Mouse (Mus musculus) lung, postnatal 0 days (tissue): ENCODE measurements around the gene Map3k13. TPM values are rescaled to one million over a fixed set of nuclear protein-coding genes. Genes with fewer than 3 reads are reported as not detected.
A peak's percentile ranks its signal among the peaks of the same experiment; 100 is the strongest.

Source experiments
- ATAC-seq: fragments of 200-750 bp; cut with Nextera tagmentation; 2 replicates; pipeline ENCODE4 v1.8.0; 2017; ENCODE audit warnings: moderate library complexity
- DNase-seq: peaks from one replicate; pipeline ENCODE4 v3.0.0-alpha.2; 2016; ENCODE audit warnings: low spot score
- H3K27ac ChIP-seq: fragments of 300-500 bp; sonication (generic); 2 replicates; pipeline ENCODE4 v1.5.1; 2014; ENCODE audit warnings: antibody characterized with exemption, mild to moderate bottlenecking, low read length, mixed read lengths
- H3K27me3 ChIP-seq: fragments of 300-500 bp; sonication (generic); replicated peaks from 2 replicates; pipeline ENCODE4 v1.6.1; 2014; ENCODE audit warnings: low read length, mixed read lengths; ENCODE audit not compliant: insufficient read depth
- H3K36me3 ChIP-seq: fragments of 300-500 bp; sonication (generic); 2 replicates; pipeline ENCODE4 v1.6.1; 2014; ENCODE audit warnings: low read length, mixed read lengths; ENCODE audit not compliant: insufficient read depth
- H3K4me1 ChIP-seq: fragments of 300-500 bp; sonication (generic); 2 replicates; pipeline ENCODE4 v1.6.1; 2014; ENCODE audit warnings: antibody characterized with exemption, low read depth, low read length, mixed read lengths; ENCODE audit not compliant: insufficient read depth
- H3K4me2 ChIP-seq: fragments of 300-500 bp; sonication (generic); replicated peaks from 2 replicates; pipeline ENCODE4 v1.6.1; 2014; ENCODE audit warnings: low read depth, mild to moderate bottlenecking, low read length, moderate library complexity, mixed read lengths
- H3K4me3 ChIP-seq: fragments of 300-500 bp; sonication (generic); 2 replicates; pipeline ENCODE4 v1.5.1; 2014; ENCODE audit warnings: low read depth, low read length
- H3K9ac ChIP-seq: fragments of 300-500 bp; sonication (generic); replicated peaks from 2 replicates; pipeline ENCODE4 v1.6.1; 2014; ENCODE audit warnings: low read depth, mild to moderate bottlenecking
- H3K9me3 ChIP-seq: fragments of 300-500 bp; sonication (generic); 2 replicates; pipeline ENCODE4 v1.6.1; 2016; ENCODE audit warnings: low read length, mixed read lengths
- CTCF ChIP-seq: IDR thresholded peaks from 2 replicates; pipeline ENCODE4 v1.5.1; 2016; ENCODE audit warnings: antibody characterized with exemption, mild to moderate bottlenecking
- EP300 ChIP-seq: IDR thresholded peaks from 2 replicates; pipeline ENCODE4 v1.6.1; 2016; ENCODE audit warnings: antibody characterized with exemption, mild to moderate bottlenecking, control low read depth
- WGBS: fragments of 180-500 bp; shearing (Covaris S2); extraction: QIAGEN DNeasy Blood & Tissue Kit; methylation state at CpG from one replicate; pipeline ENCODE4 v1.1.7; 2014; 5-methylcytosine and 5-hydroxymethylcytosine counted together
- polyA plus RNA-seq: library from polyadenylated mRNA; unstranded; fragments of >200 nt; fragmentation: Nextera tagmentation; extraction: Ambion mirVana; gene quantifications from 2 replicates; pipeline ENCODE4 v1.2.1, GENCODE M21; 2015

Map3k13 gene
- polyA plus RNA-seq, 1 experiment from 2014 or later = 0.37 TPM

DNA sequence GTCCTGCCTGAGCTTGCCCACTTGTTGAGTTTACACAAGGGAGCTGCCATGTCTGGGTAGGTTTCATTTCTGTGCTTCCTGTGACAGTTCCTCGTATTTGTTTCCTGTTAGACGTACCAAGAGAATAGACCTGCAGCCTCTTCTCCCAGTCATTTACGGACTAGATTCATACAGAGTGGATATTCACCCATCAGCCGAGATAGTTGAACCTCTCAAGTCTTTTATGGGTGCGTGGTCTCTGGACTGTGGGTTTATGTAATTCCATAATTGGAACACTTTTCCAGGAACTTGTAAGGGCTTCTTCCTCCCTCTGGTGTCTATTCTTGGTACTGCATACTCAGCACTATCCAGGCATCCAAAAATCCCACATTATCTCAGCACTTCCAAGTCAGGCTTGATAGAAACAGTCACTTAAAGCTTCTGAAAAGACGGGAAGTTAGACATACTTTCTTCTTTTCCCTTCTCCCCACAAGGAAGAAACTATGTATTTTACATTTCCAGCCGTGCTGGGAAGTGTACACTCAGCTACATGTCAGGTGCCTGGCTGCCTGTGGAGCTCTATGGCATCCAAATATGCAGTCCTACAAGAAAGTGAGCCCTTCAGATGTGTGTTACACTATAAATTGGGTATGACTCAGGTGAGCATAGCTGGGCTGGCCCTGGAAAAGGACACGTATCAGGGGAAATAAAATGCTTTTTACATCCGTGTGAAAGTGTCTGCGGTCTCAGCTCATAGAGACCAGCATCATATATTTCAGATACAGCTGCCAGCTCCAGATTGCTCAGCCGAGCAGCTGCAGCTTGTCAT, 20.9 kb downstream of the Map3k13 start:
- DNase-seq (peak; percentile 80), ATAC-seq (peak; percentile 54)
- Histone ChIP-seq H3K9ac (no peak overlapping the region), H3K36me3 (no peaks in the 10 kb centered on the region), H3K9me3 (no peaks in the 10 kb centered on the region), H3K27me3 (no peaks in the 10 kb centered on the region), H3K4me3 (peak overlapping the region; percentile 25; the same call in 1 of the 2 replicates), H3K4me2 (peak overlapping the region; percentile 46), H3K27ac (no peak overlapping the region), H3K4me1 (no peaks in the 10 kb centered on the region)
- TF ChIP-seq CTCF = peak; percentile 87
- TF ChIP-seq EP300 = no peak
- 47% methylated on average over 11 of the region's 11 CpGs for WGBS

- Histone ChIP-seq H3K27me3 (no peaks in the 10 kb centered on the region), H3K9ac (no peak overlapping the region), H3K4me2 (no peak overlapping the region), H3K9me3 (no peaks in the 10 kb centered on the region), H3K4me3 (no peak overlapping the region), H3K27ac (no peak overlapping the region), H3K4me1 (no peaks in the 10 kb centered on the region), H3K36me3 (no peaks in the 10 kb centered on the region)
- ATAC-seq = no peak
- WGBS = 66% methylated on average over 7 of the region's 7 CpGs
- no peak for DNase-seq
- no peak for TF ChIP-seq CTCF
Measured at GRCm38 (mm10) chr16:21815669-21816010, 21.5 kb downstream of the Map3k13 start.

- no peaks in the 10 kb centered on the region for H3K27me3 ChIP-seq
- 40% methylated on average over 9 of the region's 9 CpGs for WGBS
- peak; percentile 76 for ATAC-seq
- no peak overlapping the region for H3K27ac ChIP-seq
- H3K36me3 ChIP-seq = no peaks in the 10 kb centered on the region
- H3K9me3 ChIP-seq = no peaks in the 10 kb centered on the region
- no peak overlapping the region for H3K9ac ChIP-seq
- no peak for TF ChIP-seq EP300
- TF ChIP-seq CTCF = no peak
- no peak overlapping the region for H3K4me3 ChIP-seq
- no peaks in the 10 kb centered on the region for H3K4me1 ChIP-seq
- DNase-seq = peak; percentile 56
- H3K4me2 ChIP-seq = no peak overlapping the region
Measured at GRCm38 (mm10) chr16:21818132-21818531, 24.0 kb downstream of the Map3k13 start.

DNA sequence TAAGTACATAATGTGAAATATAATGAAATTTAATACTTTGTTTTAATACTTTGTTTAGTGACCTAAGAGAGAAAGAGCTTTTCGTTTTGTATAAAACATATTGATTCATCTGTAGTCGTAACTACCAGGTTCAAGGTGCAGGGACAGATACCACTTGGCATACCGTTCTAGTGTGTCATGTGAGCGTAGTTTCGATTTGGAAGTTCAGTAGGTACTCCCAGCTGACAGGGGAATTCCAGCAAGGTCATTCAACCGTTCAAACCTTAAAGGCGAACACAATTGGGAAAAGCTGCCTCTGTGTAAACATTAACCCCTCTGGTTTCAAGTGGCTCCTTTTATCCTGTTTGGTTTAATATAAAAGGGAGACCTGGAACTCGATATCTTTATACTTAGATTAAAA, 24.5 kb downstream of the Map3k13 start:
- H3K27ac ChIP-seq = no peak overlapping the region
- TF ChIP-seq EP300 (peak; percentile 77), CTCF (no peak)
- H3K36me3 ChIP-seq = no peaks in the 10 kb centered on the region
- H3K4me1 ChIP-seq = no peaks in the 10 kb centered on the region
- no peak overlapping the region for H3K4me3 ChIP-seq
- H3K9ac ChIP-seq = no peak overlapping the region
- H3K9me3 ChIP-seq = no peaks in the 10 kb centered on the region
- H3K4me2 ChIP-seq = no peak overlapping the region; the same call in 1 of the 2 replicates
- no peaks in the 10 kb centered on the region for H3K27me3 ChIP-seq
- ATAC-seq = peak; percentile 63
- DNase-seq = peak; percentile 52
- WGBS = 39% methylated on average over 8 of the region's 8 CpGs

DNA sequence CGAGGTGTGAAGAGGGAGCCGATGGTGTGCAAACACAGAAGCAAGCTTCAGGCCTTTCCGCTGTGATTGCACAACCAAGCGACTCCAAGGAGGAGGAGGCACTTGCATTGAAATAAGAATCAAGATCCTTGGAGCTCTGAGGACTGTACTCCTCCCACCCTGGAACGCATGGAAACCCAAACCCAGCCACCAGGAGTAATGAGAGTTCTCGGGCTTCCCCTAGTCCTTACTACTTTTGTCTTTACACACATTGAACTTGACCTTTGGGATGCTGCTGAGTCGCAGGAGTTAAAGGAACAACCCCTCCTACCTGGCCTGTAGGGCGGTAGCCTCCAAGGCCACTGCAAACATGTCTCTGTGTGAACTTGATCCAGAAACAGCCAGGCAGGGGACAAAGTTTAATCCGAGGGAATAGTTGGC, 31.5 kb downstream of the Map3k13 start:
- peak; percentile 77 for DNase-seq

GRCm38 (mm10) chr16:21827153-21827552, 33.0 kb downstream of the Map3k13 start:
- Histone ChIP-seq H3K4me3 (no peak overlapping the region), H3K4me2 (no peak overlapping the region), H3K27ac (no peak overlapping the region), H3K4me1 (no peaks in the 10 kb centered on the region; the same call in 1 of the 2 replicates), H3K9me3 (no peaks in the 10 kb centered on the region), H3K36me3 (no peaks in the 10 kb centered on the region), H3K9ac (no peak overlapping the region), H3K27me3 (no peaks in the 10 kb centered on the region)
- TF ChIP-seq CTCF = no peak
- no peak for TF ChIP-seq EP300
- DNase-seq (peak; percentile 46), ATAC-seq (no peak)
- WGBS = 29% methylated on average over 4 of the region's 4 CpGs

More for the DNA sequence above, 31.5 kb downstream of the Map3k13 start:
- no peak overlapping the region for H3K27ac ChIP-seq
- peak; percentile 76 for ATAC-seq
- H3K9me3 ChIP-seq = no peaks in the 10 kb centered on the region
- H3K36me3 ChIP-seq = no peaks in the 10 kb centered on the region
- TF ChIP-seq CTCF (no peak; the same call in 1 of the 2 replicates), EP300 (no peak)
- no peak overlapping the region for H3K9ac ChIP-seq
- H3K4me2 ChIP-seq = no peak overlapping the region
- 41% methylated on average over 9 of the region's 9 CpGs for WGBS
- no peaks in the 10 kb centered on the region for H3K27me3 ChIP-seq
- no peak overlapping the region for H3K4me3 ChIP-seq
- H3K4me1 ChIP-seq = no peaks in the 10 kb centered on the region; the same call in 1 of the 2 replicates
